Mouse (Mus musculus) CD4-positive naive resting alpha-beta T cell, adult 76 days (primary cell): ENCODE results near the gene Spint2. TPM values are rescaled to one million over a fixed set of nuclear protein-coding genes. Genes with fewer than 3 reads are reported as not detected.

ENCODE experiments used
- total RNA-seq: library from RNA; stranded (reverse); gene quantifications from one replicate; pipeline ENCODE4 v1.2.4, GENCODE M21; 2023

Spint2 gene
- total RNA-seq: 60.7 TPM

GRCm38 (mm10) chr7:29281201-29282073 lies at the start of gene Spint2:
Spint2 (minus strand) TSS chr7:29281912.

GRCm38 (mm10) chr7:29303738-29304462 lies 22.2 kb upstream of the Spint2 start, which contains the start of gene Dpf1:
Dpf1 (plus strand) TSS chr7:29303951.

GRCm38 (mm10) chr7:29288942-29289638 lies 7.4 kb upstream of the Spint2 start, which contains the start of gene Ppp1r14a:
Ppp1r14a (plus strand) TSS chr7:29289308.

GRCm38 (mm10) chr7:29248261-29248841 lies 33.4 kb downstream of the Spint2 start, which contains the start of gene 2200002D01Rik:
2200002D01Rik (minus strand) TSS chr7:29248466.

GRCm38 (mm10) chr7:29238019-29238967 lies 43.4 kb downstream of the Spint2 start, which contains the start of gene Yif1b:
Yif1b (plus strand) TSS chr7:29238329.

GRCm38 (mm10) chr7:29232247-29233013 lies 49.3 kb downstream of the Spint2 start, which contains the start of gene Kcnk6:
Kcnk6 (minus strand) TSS chr7:29232515.

GRCm38 (mm10) chr7:29213675-29214082 lies 68.0 kb downstream of the Spint2 start, which contains the start of gene Catsperg1:
Catsperg1 (minus strand) TSS chr7:29214035.

Other genes starting within 250 kb of the Spint2 start
- 0.21 TPM for gene Ryr1, start 156.7 kb downstream of the Spint2 start, total RNA-seq
- gene Rasgrp4, start 147.1 kb downstream of the Spint2 start, total RNA-seq: 3.6 TPM
- 34.2 TPM for gene Fam98c, start 125.7 kb downstream of the Spint2 start, total RNA-seq
- not detected for gene Ggn, start 111.7 kb downstream of the Spint2 start, total RNA-seq
- gene Spred3, start 111.5 kb downstream of the Spint2 start, total RNA-seq: 3.3 TPM
- gene Psmd8, start 101.2 kb downstream of the Spint2 start, total RNA-seq: 146 TPM
- gene Catsperg1, start 67.9 kb downstream of the Spint2 start, total RNA-seq: 0.32 TPM
- 0.50 TPM for gene Kcnk6, start 49.4 kb downstream of the Spint2 start, total RNA-seq
- 21.1 TPM for gene Yif1b, start 43.6 kb downstream of the Spint2 start, total RNA-seq
- 2.4 TPM for gene 2200002D01Rik, start 33.4 kb downstream of the Spint2 start, total RNA-seq
- gene Ppp1r14a, start 7.4 kb upstream of the Spint2 start, total RNA-seq: 1.0 TPM
- not detected for gene Dpf1, start 22.0 kb upstream of the Spint2 start, total RNA-seq
- gene Sipa1l3, start 236.7 kb upstream of the Spint2 start, total RNA-seq: 55.0 TPM